Mouse (Mus musculus) megakaryocyte-erythroid progenitor cell, adult 5-6 weeks (primary cell): ENCODE measurements around the gene Sdf2l1. TPM values are rescaled to one million over a fixed set of nuclear protein-coding genes. Genes with fewer than 3 reads are reported as not detected.

Experiments
- ATAC-seq: replicated peaks from 2 replicates; pipeline ENCODE4 v1.8.0; 2016; ENCODE audit warnings: mild to moderate bottlenecking, inconsistent platforms; ENCODE audit not compliant: severe bottlenecking, poor library complexity, low FRiP score, low TSS enrichment
- total RNA-seq, 2 experiments: library from RNA; stranded (forward) in 1 of 2; stranded (reverse) in 1 of 2; fragments of 200-1000, 215-1000 nt in 1 of 2; fragments of >200 nt in 1 of 2; fragmentation: Nextera tagmentation in 1 of 2; gene quantifications; 2 replicates each; pipeline ENCODE4 v1.2.3; 2014 to 2017

The Sdf2l1 gene
- total RNA-seq, 2 experiments from 2014 or later, result 20.4 to 29.5 TPM

DNA sequence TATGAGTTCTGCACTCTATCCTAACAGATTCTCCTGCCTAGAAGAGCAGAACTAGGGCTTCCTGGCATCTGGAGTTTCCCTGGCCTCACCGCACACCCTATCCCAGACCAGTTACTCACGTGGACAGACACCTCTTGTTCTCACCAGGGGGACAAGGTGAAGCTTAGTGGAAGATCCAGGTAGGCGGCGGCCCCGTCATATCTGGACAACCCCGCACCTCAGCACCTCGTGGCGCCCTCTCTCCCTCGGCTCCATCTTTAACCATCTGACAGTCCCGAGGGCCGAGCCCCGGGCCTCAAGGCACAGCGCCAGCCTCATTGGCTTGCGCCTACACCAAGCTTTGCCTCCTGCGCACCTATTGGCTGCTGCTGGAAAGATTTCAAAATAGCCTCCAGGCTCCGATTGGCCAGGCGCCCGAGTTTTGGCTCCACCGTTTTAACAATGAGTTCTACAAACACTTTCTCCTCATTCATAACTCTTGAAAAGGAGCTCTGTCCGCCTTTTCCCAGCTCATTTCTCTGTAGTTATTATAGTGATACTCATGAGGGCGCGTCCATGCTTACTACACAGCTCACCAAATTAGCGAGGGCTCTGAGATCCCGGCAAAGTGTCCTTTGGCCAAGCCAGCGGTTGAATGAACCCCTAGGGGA lies 7.2 kb downstream of the Sdf2l1 start, which contains the start of gene 2610318N02Rik:
Gene 2610318N02Rik, minus strand, starts transcription at position 297 of the 650 bp plus-strand sequence.
- peak; percentile 97 for ATAC-seq

DNA sequence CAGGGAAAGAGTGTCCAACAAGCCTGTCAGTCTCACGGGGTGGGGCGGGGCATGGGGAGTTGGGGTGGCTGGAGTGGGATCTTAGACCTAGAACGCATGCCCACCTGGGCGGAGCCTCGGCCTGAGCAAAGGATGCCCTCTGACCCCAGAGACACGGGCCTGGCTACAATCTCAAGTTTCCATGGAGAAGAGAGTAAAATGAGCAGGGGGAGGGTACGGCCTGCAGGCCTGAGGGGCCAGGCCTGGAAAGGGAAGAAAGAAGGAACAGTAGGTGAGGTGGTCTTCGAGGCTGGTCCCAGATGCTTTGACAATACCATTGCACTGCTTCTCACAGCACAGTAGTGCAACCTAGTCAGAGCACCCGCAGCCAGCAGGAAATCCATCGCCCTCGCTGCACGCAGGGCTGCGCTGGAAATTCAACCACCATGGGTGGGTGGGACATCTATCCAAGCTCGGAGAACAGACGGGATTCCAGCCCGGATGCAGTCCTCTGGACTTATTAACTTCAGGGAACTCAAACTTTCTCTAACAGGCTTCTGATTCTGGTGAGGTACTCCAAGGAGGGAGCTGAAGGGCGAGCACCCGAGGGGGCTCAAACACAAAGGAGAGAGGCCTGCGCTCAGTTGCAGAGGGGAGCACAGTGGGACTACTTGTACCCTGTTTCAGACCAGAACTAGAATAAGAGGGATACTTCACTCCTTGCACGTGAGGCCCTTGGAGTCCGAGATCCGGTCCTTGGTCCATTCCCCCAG lies 7.9 kb downstream of the Sdf2l1 start:
- peak; percentile 25; the same call in 1 of the 2 replicates for ATAC-seq

DNA sequence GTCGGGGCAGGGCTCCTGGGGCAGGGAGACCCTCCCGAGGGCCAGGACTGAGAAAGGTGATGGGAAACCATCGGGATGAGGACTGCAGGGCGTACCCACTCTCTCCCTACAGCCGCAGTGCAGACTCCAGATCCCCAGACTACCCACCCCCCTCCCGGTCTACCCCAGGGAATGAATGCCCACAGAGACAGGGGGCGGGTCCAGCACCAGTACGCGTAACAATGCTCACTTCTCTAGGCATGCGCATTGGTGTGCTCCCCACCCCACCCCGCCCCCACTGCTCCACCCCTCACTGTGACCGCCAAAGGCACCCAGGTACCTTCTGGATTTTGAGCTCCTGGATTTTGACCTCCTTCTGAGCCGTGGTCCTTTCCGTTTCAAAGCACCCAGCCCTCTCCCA lies 10.6 kb downstream of the Sdf2l1 start:
- no peak for ATAC-seq

DNA sequence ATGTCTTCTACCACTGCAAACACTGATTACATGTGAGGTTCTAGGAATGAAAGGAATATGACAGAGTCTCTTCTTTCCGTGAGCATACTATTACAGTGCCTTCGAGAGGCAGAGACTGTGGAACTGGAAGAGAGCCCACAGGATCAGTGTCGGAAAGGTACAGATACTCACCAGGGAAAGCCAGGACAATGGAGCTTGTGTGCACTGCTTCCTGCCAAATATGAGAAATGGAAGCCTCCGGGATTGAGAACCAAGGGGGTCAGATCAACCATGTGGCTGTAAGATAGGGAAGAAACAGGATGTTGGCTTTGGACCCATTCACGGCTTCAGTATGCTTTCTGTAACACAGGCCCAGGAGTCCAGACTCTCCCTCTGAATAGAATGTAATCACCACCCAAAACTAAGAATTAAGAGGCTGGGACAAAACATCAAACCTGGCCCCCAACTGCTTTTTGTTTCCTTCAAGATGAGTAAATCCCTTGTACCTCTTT lies 14.8 kb downstream of the Sdf2l1 start:
- no peak for ATAC-seq

DNA sequence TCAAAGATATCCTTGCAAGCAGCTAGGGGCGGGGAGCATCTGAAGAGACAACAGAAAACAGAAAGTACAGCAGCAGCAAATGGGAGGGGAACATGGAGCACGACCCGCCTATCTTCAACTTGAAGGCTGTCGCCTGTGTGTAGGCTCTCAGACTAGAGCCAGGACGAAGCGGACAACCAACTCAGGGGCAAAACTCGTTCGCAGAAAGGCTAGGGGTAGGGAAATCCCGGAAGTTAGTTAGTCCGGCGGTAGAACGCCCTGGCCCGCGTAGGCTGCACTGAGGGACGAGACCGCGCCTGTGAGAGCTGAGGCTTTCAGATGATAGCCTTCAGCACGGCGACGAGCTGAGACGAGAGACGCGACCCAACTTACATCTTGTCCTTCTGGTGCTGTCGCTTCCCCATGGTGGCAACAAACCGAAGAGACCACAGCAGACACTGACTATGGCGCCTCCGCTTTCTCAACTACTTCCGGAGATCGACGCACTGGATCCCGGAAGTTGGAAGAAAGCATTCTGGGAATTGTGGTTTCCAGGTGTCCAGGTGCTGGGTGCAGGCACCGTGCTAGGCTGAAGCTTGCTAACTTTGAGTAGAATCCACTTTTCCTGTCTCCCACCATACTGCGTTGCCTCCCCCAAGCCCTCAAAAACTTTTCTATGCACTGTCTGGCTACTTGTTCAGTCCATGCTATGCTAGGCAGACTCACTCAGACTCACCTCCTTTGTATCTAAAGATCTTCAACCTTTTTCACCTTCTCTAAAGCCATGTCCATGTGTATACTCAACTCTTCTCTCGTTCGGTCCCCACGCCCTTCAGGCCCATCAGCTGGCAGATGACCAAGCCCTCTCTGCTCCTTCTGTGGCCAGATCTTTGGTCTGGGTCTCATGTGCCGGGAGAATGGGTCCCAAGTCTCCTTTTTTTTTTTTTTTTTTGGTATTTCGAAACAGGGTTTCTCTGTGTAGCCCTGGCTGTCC lies 21.1 kb downstream of the Sdf2l1 start, which contains the start of gene Ppil2:
Gene Ppil2, minus strand, starts transcription at position 487 of the 973 bp plus-strand sequence.
- peak; percentile 91 for ATAC-seq

DNA sequence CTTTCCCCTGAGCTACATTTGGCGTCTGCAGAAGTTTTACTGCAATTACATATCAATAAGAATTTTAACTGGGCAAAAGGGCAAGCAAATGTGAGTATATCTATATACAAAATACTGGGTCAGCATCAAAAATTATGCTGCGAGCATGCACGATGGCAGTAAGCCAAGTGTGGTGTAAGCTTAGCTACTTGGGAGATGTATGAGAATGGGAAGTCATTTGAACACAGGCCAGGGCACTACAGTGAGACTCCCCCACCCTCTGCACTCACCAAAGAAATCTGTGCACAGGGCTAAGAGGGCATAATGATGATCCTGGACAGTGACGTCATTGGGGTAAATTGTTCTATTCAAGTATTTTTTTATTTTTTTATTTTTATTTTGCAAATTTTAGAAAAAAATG lies 27.6 kb downstream of the Sdf2l1 start:
- ATAC-seq, result no peak

DNA sequence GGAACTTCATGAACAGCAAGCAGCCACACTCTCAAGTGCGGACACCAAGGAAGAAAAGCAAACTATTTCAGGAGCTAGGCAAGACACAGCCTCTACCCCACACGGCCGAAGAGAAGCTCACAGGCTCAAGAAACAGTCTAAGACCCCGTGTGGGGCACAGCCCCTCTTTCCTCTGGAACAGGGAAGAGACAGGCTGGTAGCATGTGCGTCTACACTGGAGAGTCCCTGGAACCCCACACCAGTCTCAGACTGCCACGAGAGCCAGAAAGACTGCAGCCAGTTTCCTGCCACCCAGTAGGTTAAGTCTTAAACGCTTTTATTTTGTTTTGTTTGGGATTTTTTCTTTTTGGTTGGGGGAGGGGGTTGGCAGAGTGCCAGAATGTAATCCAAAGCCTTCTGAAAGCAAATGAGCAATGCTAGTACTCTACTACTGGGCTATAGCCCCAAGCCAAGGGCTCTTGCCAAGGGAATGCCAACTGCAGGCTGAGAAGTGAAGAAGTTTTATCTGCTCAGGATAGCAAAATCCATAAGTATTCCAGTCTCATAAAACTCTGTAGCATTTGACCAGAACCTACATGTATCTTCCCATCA lies 29.5 kb downstream of the Sdf2l1 start:
- ATAC-seq, result no peak

DNA sequence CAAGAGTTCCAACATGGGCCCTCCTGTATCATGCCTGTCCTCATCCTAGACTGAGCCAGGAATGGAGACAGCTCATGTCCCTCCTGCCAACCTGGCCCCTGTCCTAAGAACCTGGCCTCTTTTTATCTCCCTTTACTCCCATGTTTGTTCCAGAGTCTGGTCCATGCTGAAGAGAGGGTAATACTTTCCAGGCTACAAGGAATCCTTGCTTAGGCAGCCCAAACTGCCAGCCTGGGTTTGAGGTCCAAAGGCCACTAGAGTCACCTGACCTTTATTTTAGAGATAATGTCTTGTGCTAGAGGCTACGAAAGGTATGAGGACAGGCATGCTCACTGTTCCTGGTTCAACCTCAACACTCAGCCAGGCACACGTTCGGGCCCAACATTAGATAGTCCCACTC lies 35.2 kb downstream of the Sdf2l1 start:
- no peak for ATAC-seq

DNA sequence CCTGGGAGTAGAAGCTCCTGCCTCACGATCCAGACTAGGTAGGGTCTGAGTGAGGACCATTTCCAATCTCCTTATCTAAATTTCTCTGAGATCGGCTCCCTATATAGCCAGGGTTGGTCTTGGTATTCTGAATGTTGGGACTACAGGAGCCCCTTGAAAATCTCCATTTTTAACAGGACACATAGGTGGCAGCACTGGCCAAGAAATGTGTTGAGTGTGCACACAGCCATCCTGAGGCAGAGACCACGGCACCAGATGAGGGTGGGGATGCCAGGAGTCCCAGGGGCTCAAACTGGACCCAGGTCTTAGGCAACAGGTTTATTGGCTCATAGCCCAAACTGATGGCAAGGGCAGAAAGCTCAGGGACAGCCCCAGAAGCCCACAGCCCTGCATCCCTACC lies 43.8 kb downstream of the Sdf2l1 start:
- no peak for ATAC-seq

DNA sequence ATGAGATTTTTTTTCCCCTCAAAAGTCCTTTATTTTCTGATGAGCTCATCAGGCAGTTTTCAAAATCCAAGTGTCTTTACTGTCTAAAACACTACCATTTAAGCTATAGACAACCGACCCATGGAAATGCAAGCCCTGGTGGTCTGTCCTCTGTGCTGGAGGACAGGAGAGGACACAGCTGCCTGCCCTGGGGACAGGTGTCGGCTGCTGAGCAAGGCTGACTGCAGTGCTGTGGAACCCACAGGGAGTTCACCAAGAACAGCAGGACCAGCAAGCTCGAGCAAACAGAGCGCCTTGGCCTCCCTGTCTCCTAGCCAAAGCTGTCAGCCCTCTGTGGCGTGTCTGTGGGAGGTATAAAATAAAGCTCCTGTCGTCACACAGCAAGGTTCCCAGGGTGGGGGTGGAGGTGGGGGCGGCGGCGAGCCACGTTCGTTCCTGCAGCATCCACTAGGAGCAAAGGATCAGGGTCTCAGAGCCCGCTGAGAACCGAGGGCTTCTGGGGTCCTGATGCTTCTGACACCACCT lies 45.5 kb downstream of the Sdf2l1 start:
- no peak for ATAC-seq

DNA sequence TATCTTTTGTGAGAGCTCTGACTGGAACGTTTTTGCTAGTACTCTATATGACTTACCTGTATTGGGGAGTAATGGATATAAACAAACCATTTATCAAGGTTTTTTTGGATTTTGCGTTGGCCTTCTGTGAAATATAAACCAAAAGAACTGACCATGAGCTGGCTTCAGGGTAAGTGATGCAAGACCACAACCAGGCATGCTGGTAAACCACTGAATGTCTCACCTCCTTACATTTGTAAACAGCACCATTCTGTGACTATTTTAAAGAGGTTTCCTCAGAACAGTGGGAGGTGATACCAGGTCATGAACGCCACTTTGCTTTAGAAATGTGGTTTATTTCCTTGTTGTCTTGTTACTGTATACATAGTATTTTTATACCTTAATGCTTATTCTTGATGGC lies 45.9 kb downstream of the Sdf2l1 start:
- ATAC-seq, result no peak

DNA sequence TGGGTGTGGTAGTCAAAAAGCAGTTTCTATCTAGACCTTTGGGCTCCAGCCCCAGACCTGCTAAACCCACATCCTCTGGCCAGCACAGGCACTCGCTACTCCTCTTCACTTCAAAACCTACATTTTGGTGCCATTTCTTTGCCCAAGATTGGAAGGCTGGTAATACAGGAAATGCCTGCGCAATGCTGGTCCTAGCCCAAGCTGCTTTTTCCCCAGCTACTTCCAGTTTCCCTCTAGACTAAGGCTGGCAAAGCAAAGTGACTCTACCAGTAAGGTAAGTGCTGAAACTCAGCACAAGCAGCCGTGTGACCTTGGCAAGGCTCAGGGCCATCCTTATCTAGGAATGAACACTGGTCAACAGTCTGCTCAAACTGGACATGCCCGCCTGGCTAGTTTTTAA lies 46.5 kb downstream of the Sdf2l1 start:
- ATAC-seq, result no peak

DNA sequence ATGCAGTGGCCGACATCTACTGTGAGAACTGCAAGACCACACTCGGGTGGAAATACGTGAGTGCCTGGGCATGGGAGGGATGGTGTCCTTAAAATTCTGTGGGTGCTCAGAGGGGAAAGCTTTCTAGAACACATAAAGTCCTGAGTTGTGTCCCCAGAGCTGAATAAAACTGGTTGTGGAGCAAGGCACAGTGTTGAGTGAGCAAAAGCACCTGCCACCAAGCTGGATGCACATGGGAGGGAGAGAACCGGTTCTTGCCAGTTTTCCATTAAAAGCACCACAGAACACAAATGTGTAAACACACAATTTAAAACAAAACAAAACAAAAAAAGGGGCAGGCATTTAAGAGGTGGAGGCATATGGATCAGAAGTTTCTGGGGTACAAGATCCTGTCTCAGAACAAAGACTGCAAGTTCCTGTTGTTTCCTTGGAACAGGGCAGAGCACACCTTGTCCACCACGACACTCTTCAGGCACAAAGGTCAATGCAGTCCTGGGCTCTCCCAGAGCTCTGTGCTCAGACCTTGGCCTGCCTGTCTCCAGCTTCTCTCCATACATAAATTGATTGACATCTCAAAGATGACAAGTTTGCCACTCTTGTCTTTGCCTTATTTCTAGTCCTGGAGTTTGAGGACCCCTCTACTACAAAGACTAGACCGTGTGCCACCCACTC lies 49.9 kb downstream of the Sdf2l1 start:
- no peak for ATAC-seq

Other genes with a start within 250 kb of the Sdf2l1 start
- gene Ppm1f, start 235.9 kb downstream of the Sdf2l1 start, total RNA-seq (2014; fragmentation: Nextera tagmentation), result 6.5 and 6.7 TPM in 2 replicates
- gene Ppm1f, start 235.9 kb downstream of the Sdf2l1 start, total RNA-seq (2017), result 10.1 and 12.1 TPM in 2 replicates
- 118 and 181 TPM in 2 replicates for gene Mapk1, start 149.0 kb downstream of the Sdf2l1 start, total RNA-seq (2014; fragmentation: Nextera tagmentation)
- 140 and 154 TPM in 2 replicates for gene Mapk1, start 149.0 kb downstream of the Sdf2l1 start, total RNA-seq (2017)
- 2.3 and 3.0 TPM in 2 replicates for gene Ypel1, start 62.7 kb downstream of the Sdf2l1 start, total RNA-seq (2014; fragmentation: Nextera tagmentation)
- gene Ypel1, start 62.7 kb downstream of the Sdf2l1 start, total RNA-seq (2017), result 1.7 TPM in 1 of 2 replicates, not detected in the other
- gene Ppil2, start 21.1 kb downstream of the Sdf2l1 start, total RNA-seq (2014; fragmentation: Nextera tagmentation), result 74.1 and 94.8 TPM in 2 replicates
- gene Ppil2, start 21.1 kb downstream of the Sdf2l1 start, total RNA-seq (2017), result 81.5 and 99.2 TPM in 2 replicates
- gene 2610318N02Rik, start 7.2 kb downstream of the Sdf2l1 start, total RNA-seq (2014; fragmentation: Nextera tagmentation), result 36.0 and 78.4 TPM in 2 replicates
- gene 2610318N02Rik, start 7.2 kb downstream of the Sdf2l1 start, total RNA-seq (2017), result 9.3 and 19.2 TPM in 2 replicates
- gene Ydjc, start 12.2 kb upstream of the Sdf2l1 start, total RNA-seq (2014; fragmentation: Nextera tagmentation), result 13.3 and 13.4 TPM in 2 replicates
- 11.4 and 11.7 TPM in 2 replicates for gene Ydjc, start 12.2 kb upstream of the Sdf2l1 start, total RNA-seq (2017)
- 1.2 and 2.1 TPM in 2 replicates for gene Ccdc116, start 14.8 kb upstream of the Sdf2l1 start, total RNA-seq (2014; fragmentation: Nextera tagmentation)
- gene Ccdc116, start 14.8 kb upstream of the Sdf2l1 start, total RNA-seq (2017), result 0.57 and 0.70 TPM in 2 replicates
- gene Ube2l3, start 70.3 kb upstream of the Sdf2l1 start, total RNA-seq (2014; fragmentation: Nextera tagmentation), result 154 and 221 TPM in 2 replicates
- gene Ube2l3, start 70.3 kb upstream of the Sdf2l1 start, total RNA-seq (2017), result 161 and 163 TPM in 2 replicates
- gene Rimbp3, start 76.2 kb upstream of the Sdf2l1 start, total RNA-seq (2014; fragmentation: Nextera tagmentation), result 0.39 and 0.59 TPM in 2 replicates
- gene Rimbp3, start 76.2 kb upstream of the Sdf2l1 start, total RNA-seq (2017), result 0.23 TPM in 1 of 2 replicates, not detected in the other
- gene Hic2, start 101.2 kb upstream of the Sdf2l1 start, total RNA-seq (2014; fragmentation: Nextera tagmentation), result 1.6 and 2.1 TPM in 2 replicates
- gene Hic2, start 101.2 kb upstream of the Sdf2l1 start, total RNA-seq (2017), result 1.5 and 1.9 TPM in 2 replicates
- 9.2 and 19.0 TPM in 2 replicates for gene Tmem191c, start 143.7 kb upstream of the Sdf2l1 start, total RNA-seq (2014; fragmentation: Nextera tagmentation)
- 0.33 and 2.3 TPM in 2 replicates for gene Tmem191c, start 143.7 kb upstream of the Sdf2l1 start, total RNA-seq (2017)
- not detected in 2 replicates for gene Serpind1, start 199.0 kb upstream of the Sdf2l1 start, total RNA-seq (2014; fragmentation: Nextera tagmentation)
- gene Serpind1, start 199.0 kb upstream of the Sdf2l1 start, total RNA-seq (2017), result not detected in 2 replicates